Mouse (Mus musculus) CH12.LX (cell line): ENCODE results near the gene Cdh8. TPM values are rescaled to one million over a fixed set of nuclear protein-coding genes. Genes with fewer than 3 reads are reported as not detected.

Source experiments
- DNase-seq: peaks from one replicate; pipeline ENCODE4 v3.0.0-alpha.2; 2013; ENCODE audit errors: extremely low read depth
- H3K27ac ChIP-seq: 2 replicates; pipeline ENCODE4 v1.5.1; 2012; ENCODE audit warnings: low read depth, mild to moderate bottlenecking, control low read depth, moderate library complexity; ENCODE audit not compliant: insufficient read depth
- H3K27me3 ChIP-seq: replicated peaks from 2 replicates; pipeline ENCODE3; 2012; ENCODE audit warnings: inconsistent platforms
- H3K36me3 ChIP-seq, 2 experiments: replicated peaks in 1 of 2; 2 replicates each; pipeline versions ENCODE3 to v1.6.1; 2012; ENCODE audit warnings: inconsistent platforms in 1 of 2, low read length in 1 of 2, mild to moderate bottlenecking in 1 of 2, mixed read lengths in 1 of 2, moderate library complexity in 1 of 2; ENCODE audit not compliant: control insufficient read depth in 1 of 2, insufficient read depth in 1 of 2
- H3K4me1 ChIP-seq, 2 experiments: 2 replicates each; pipeline ENCODE4 v1.6.1; 2012; ENCODE audit warnings: inconsistent platforms in 1 of 2, moderate library complexity in 1 of 2; ENCODE audit not compliant: insufficient read depth in 2 of 2, control insufficient read depth in 1 of 2
- H3K4me2 ChIP-seq: 2 replicates; pipeline ENCODE4 v1.6.1; 2012; ENCODE audit warnings: low read depth, mild to moderate bottlenecking, control low read depth; ENCODE audit not compliant: poor library complexity, insufficient read depth, severe bottlenecking
- H3K4me3 ChIP-seq, 3 experiments: fragments of 150-350 bp in 1 of 3; sonication (generic) in 1 of 3; replicated peaks in 1 of 3; 2 replicates each; pipeline versions ENCODE3 to v1.5.1; 2011 to 2012; ENCODE audit warnings: low read depth in 2 of 3, low read length in 2 of 3, mild to moderate bottlenecking in 2 of 3, moderate library complexity in 2 of 3, control low read depth in 1 of 3, improper control_type of control experiment in 1 of 3, inconsistent platforms in 1 of 3, mixed read lengths in 1 of 3; ENCODE audit not compliant: poor library complexity in 1 of 3
- H3K79me2 ChIP-seq: replicated peaks from 2 replicates; pipeline ENCODE4 v1.6.1; 2012; ENCODE audit warnings: mild to moderate bottlenecking, moderate library complexity; ENCODE audit not compliant: control insufficient read depth, poor library complexity, insufficient read depth, severe bottlenecking; ENCODE audit errors: extremely low read depth
- H3K9ac ChIP-seq: 2 replicates; pipeline ENCODE4 v1.6.1; 2012; ENCODE audit warnings: low read depth, mild to moderate bottlenecking, control low read depth, moderate library complexity; ENCODE audit not compliant: insufficient read depth
- H3K9me3 ChIP-seq: replicated peaks from 2 replicates; pipeline ENCODE3; 2012; ENCODE audit warnings: low read length, inconsistent platforms, mixed read lengths
- BHLHE40 ChIP-seq: IDR thresholded peaks from 2 replicates; pipeline ENCODE4 v1.6.1; 2011; ENCODE audit warnings: mild to moderate bottlenecking, low read depth, low read length, improper control_type of control experiment
- CHD2 ChIP-seq: IDR thresholded peaks from 2 replicates; pipeline ENCODE4 v1.6.1; 2011; ENCODE audit warnings: low read length, improper control_type of control experiment
- E2F4 ChIP-seq: IDR thresholded peaks from 2 replicates; pipeline ENCODE4 v1.6.1; 2011; ENCODE audit warnings: low read depth, low read length, improper control_type of control experiment; ENCODE audit not compliant: insufficient replicate concordance
- ELF1 ChIP-seq: IDR thresholded peaks from 2 replicates; pipeline ENCODE4 v1.6.1; 2014; ENCODE audit warnings: low read depth, mild to moderate bottlenecking, inconsistent platforms, low read length, improper control_type of control experiment
- EP300 ChIP-seq: IDR thresholded peaks from 2 replicates; pipeline ENCODE4 v1.6.1; 2011; ENCODE audit warnings: low read length, improper control_type of control experiment
- ETS1 ChIP-seq: conservative IDR thresholded peaks from 2 replicates; pipeline ENCODE4 v1.6.1; 2012; ENCODE audit warnings: low read depth, mild to moderate bottlenecking, inconsistent platforms, low read length, improper control_type of control experiment, moderate library complexity
- JUND ChIP-seq: conservative IDR thresholded peaks from 2 replicates; pipeline ENCODE4 v1.6.1; 2011; ENCODE audit warnings: low read depth, low read length, improper control_type of control experiment
- NRF1 ChIP-seq: IDR thresholded peaks from 2 replicates; pipeline ENCODE4 v1.6.1; 2014; ENCODE audit warnings: low read depth, mild to moderate bottlenecking, inconsistent platforms, low read length, improper control_type of control experiment, moderate library complexity
- PAX5 ChIP-seq: IDR thresholded peaks from 2 replicates; pipeline ENCODE4 v1.6.1; 2012; ENCODE audit warnings: low read length, inconsistent platforms, mixed read lengths
- POLR2AphosphoS2 ChIP-seq: IDR thresholded peaks from 2 replicates; pipeline ENCODE4 v1.6.1; 2011; ENCODE audit warnings: low read depth, low read length, improper control_type of control experiment
- SMC3 ChIP-seq: IDR thresholded peaks from 2 replicates; pipeline ENCODE4 v1.6.1; 2011; ENCODE audit warnings: low read depth, low read length, improper control_type of control experiment
- TCF12 ChIP-seq: IDR thresholded peaks from 2 replicates; pipeline ENCODE4 v1.6.1; 2014; ENCODE audit warnings: low read depth, mild to moderate bottlenecking, inconsistent platforms, low read length, improper control_type of control experiment
- UBTF ChIP-seq: IDR thresholded peaks from 2 replicates; pipeline ENCODE4 v1.6.1; 2012; ENCODE audit warnings: low read depth, mild to moderate bottlenecking, inconsistent platforms, low read length, improper control_type of control experiment, moderate library complexity
- USF1 ChIP-seq: IDR thresholded peaks from 2 replicates; pipeline ENCODE4 v1.6.1; 2014; ENCODE audit warnings: low read depth, mild to moderate bottlenecking, inconsistent platforms, low read length, improper control_type of control experiment
- ZC3H11A ChIP-seq: IDR thresholded peaks from 2 replicates; pipeline ENCODE4 v1.6.1; 2012; ENCODE audit warnings: low read depth, mild to moderate bottlenecking, inconsistent platforms, low read length, improper control_type of control experiment
- ZNF384 ChIP-seq: IDR thresholded peaks from 2 replicates; pipeline ENCODE4 v1.6.1; 2012; ENCODE audit warnings: low read depth, low read length, improper control_type of control experiment, inconsistent platforms
- dilution Hi-C: fragments of 300-500 bp; cut with MboI; formaldehyde crosslinking; loops from 2 replicates; pipeline ENCODE4 v1.14.3; 2020; ENCODE audit warnings: low sequenced_read_pairs; ENCODE audit not compliant: extremely low pct_unique_long_range_greater_than_20kb, extremely low pct_ligation_motif_present
- in situ Hi-C: fragments of 300-500 bp; cut with MboI; formaldehyde crosslinking; loops from 3 replicates; pipeline ENCODE4 v1.14.3; 2019; ENCODE audit warnings: low sequenced_read_pairs, low pct_ligation_motif_present, low pct_unique_long_range_greater_than_20kb, mixed read lengths
- polyA plus RNA-seq: library from polyadenylated mRNA; unstranded; fragments of >175 nt; gene quantifications from 2 replicates; pipeline ENCODE4 v1.2.1, GENCODE M21; 2012; ENCODE audit warnings: low read depth; ENCODE audit not compliant: insufficient read length
- total RNA-seq, 2 experiments: library from RNA; depleted of rRNA; stranded (reverse); fragments of 300-350 nt in 1 of 2; fragments of >200 nt in 1 of 2; gene quantifications; 2 replicates each; pipeline ENCODE4 v1.2.3; 2012 to 2014

The Cdh8 gene
- total and polyA plus RNA-seq, 3 experiments: not detected

DNA sequence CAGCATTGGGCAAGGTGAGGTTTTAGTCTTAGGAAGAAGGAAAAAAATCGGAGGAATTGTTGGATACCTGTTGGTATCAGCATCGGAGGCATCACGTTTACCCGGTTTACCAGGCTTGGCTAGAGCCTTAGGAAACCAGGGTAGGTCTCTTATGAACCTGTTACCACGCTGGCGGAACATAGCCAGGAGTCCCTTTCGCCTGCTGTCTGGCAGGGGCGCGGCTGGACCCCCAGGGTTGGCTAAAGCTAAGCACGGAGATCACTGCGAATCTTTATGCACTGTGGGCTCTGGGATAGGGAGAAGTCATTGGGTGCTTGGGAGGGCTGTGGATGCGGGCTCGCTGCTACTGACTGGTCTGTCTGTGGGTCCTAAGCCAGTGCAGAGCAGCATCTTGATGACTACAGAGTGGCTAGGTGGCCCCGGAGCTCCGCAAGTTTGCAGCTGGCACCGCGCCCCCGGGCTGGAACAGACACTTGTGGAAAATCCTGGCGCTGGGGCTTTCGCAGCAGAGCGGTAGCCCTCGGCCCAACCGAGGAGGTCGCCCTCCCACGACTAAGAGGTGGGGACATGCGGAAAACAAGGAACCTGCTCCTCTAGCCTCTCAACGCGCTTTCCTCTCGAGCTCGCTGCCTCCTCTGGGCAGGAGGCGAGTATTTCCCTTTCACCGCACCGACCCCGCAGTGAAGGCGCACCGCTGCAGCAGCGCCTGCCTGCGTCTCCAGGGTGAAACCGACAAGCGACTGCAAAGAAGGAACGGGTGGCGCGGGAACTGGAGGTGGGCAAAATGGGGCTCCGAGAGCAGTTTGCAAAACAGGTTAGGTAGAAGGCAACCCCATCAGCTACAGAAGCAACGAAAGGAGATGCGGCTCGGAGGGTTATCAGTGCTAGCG lies 950 bp downstream of the Cdh8 start:
- TF ChIP-seq ZNF384: no peak
- TF ChIP-seq ETS1: no peak
- no peak for TF ChIP-seq E2F4
- TF ChIP-seq TCF12: no peak
- TF ChIP-seq ELF1: no peak
- no peak for TF ChIP-seq NRF1
- no peak for TF ChIP-seq BHLHE40
- no peak for TF ChIP-seq CHD2
- no peak for TF ChIP-seq PAX5
- TF ChIP-seq JUND: no peak
- no peak for TF ChIP-seq EP300
- no peak for TF ChIP-seq SMC3
- no peak overlapping the region for H3K9ac ChIP-seq

DNA sequence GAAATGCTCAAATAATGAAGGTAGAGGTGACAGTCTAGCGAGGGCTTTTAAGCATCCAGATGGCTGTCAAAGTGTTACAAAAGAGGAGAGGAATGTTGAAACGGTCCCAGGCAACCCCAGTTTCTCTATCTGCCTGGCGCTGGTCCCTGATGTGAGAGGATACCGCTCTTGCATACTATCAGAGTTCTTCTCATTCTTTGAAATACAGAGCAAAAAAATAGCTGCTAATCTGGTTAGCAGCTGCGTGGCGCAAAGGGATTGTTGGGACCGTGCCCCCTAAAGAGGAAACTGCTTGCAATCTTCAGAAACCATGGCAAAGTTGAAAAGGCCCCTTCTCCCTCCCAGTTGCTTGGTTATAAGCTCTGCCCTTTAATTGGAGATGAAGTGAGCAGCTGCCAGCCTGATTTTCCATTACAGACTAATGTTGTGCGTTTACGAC lies 1.8 kb downstream of the Cdh8 start:
- Histone ChIP-seq H3K36me3 (no peaks in the 10 kb centered on the region), H3K79me2 (no peaks in the 10 kb centered on the region), H3K27ac (no peak overlapping the region), H3K4me3 (no peak overlapping the region), H3K9ac (no peak overlapping the region), H3K4me2 (no peak overlapping the region), H3K9me3 (peaks cover 51% of the 10 kb centered on the region), H3K4me1 (no peaks in the 10 kb centered on the region), H3K27me3 (no peaks in the 10 kb centered on the region)
- no peak for DNase-seq
- in situ Hi-C loops: no loop called here
- TF ChIP-seq UBTF (no peak), ZC3H11A (no peak), POLR2AphosphoS2 (no peak), USF1 (no peak)
- dilution Hi-C loops: no loop called here

More for the DNA sequence above, 950 bp downstream of the Cdh8 start:
- dilution Hi-C loops: no loop called here
- Histone ChIP-seq H3K36me3 (no peaks in the 10 kb centered on the region), H3K9me3 (peaks cover 51% of the 10 kb centered on the region), H3K27ac (no peak overlapping the region), H3K4me2 (no peak overlapping the region), H3K27me3 (no peaks in the 10 kb centered on the region), H3K79me2 (no peaks in the 10 kb centered on the region), H3K4me1 (no peaks in the 10 kb centered on the region), H3K4me3 (no peak overlapping the region)
- no peak for DNase-seq
- in situ Hi-C loops: no loop called here
